Mouse (Mus musculus): ENCODE results near the gene Rab11fip2.

Gene Rab11fip2

GRCm38 (mm10) chr19:59860799-59861198, 82.7 kb downstream of the Rab11fip2 start:
- no peak for DNase-seq (ENCODE audit: low spot score in 2 of 2)

GRCm38 (mm10) chr19:59853061-59853460, 90.4 kb downstream of the Rab11fip2 start:
- DNase-seq (ENCODE audit: low spot score in 2 of 2): no peak

Measured in cerebellum, postnatal 4 days (tissue).